Mouse (Mus musculus) neural tube, embryonic 14.5 days (tissue): Measurements from ENCODE around the gene Rnaseh2a. TPM values are rescaled to one million over a fixed set of nuclear protein-coding genes. Genes with fewer than 3 reads are reported as not detected.

ENCODE experiments used
- ATAC-seq: fragments of 200-750 bp; cut with Nextera tagmentation; 2 replicates; pipeline ENCODE4 v1.8.0; 2017; ENCODE audit warnings: low read depth, mild to moderate bottlenecking, moderate TSS enrichment, moderate library complexity
- H3K27ac ChIP-seq: fragments of 300-500 bp; sonication (generic); 2 replicates; pipeline ENCODE4 v1.5.1; 2014; ENCODE audit warnings: low read depth, mild to moderate bottlenecking, control low read depth, low read length, moderate library complexity, mixed read lengths
- H3K27me3 ChIP-seq: fragments of 300-500 bp; sonication (generic); 2 replicates; pipeline ENCODE4 v1.6.1; 2014; ENCODE audit warnings: low read length; ENCODE audit not compliant: control insufficient read depth, insufficient read depth
- H3K36me3 ChIP-seq: fragments of 300-500 bp; sonication (generic); 2 replicates; pipeline ENCODE4 v1.6.1; 2014; ENCODE audit warnings: low read length, mixed read lengths; ENCODE audit not compliant: control insufficient read depth, insufficient read depth
- H3K4me1 ChIP-seq: fragments of 300-500 bp; sonication (generic); 2 replicates; pipeline ENCODE4 v1.6.1; 2014; ENCODE audit warnings: low read length; ENCODE audit not compliant: control insufficient read depth, insufficient read depth
- H3K4me2 ChIP-seq: fragments of 300-500 bp; sonication (generic); 2 replicates; pipeline ENCODE4 v1.6.1; 2014; ENCODE audit warnings: mild to moderate bottlenecking, low read depth, low read length, control low read depth
- H3K4me3 ChIP-seq: fragments of 300-500 bp; sonication (generic); 2 replicates; pipeline ENCODE4 v1.5.1; 2014; ENCODE audit warnings: low read depth, low read length, control low read depth, mixed read lengths
- H3K9ac ChIP-seq: fragments of 300-500 bp; sonication (generic); replicated peaks from 2 replicates; pipeline ENCODE4 v1.6.1; 2014; ENCODE audit warnings: low read depth, mild to moderate bottlenecking, control low read depth, low read length, mixed read lengths
- H3K9me3 ChIP-seq: fragments of 300-500 bp; sonication (generic); 2 replicates; pipeline ENCODE4 v1.6.1; 2016; ENCODE audit warnings: low read length; ENCODE audit not compliant: control insufficient read depth
- WGBS: fragments of 180-500 bp; shearing (Covaris S2); extraction: QIAGEN DNeasy Blood & Tissue Kit; methylation state at CpG from one replicate; pipeline ENCODE4 v1.1.7; 2014; 5-methylcytosine and 5-hydroxymethylcytosine counted together
- polyA plus RNA-seq: library from polyadenylated mRNA; unstranded; fragments of >200 nt; fragmentation: Nextera tagmentation; extraction: Ambion mirVana; gene quantifications from 2 replicates; pipeline ENCODE4 v1.2.1, GENCODE M21; 2014

Rnaseh2a gene
- polyA plus RNA-seq: 45.7 and 48.0 TPM in 2 replicates

DNA sequence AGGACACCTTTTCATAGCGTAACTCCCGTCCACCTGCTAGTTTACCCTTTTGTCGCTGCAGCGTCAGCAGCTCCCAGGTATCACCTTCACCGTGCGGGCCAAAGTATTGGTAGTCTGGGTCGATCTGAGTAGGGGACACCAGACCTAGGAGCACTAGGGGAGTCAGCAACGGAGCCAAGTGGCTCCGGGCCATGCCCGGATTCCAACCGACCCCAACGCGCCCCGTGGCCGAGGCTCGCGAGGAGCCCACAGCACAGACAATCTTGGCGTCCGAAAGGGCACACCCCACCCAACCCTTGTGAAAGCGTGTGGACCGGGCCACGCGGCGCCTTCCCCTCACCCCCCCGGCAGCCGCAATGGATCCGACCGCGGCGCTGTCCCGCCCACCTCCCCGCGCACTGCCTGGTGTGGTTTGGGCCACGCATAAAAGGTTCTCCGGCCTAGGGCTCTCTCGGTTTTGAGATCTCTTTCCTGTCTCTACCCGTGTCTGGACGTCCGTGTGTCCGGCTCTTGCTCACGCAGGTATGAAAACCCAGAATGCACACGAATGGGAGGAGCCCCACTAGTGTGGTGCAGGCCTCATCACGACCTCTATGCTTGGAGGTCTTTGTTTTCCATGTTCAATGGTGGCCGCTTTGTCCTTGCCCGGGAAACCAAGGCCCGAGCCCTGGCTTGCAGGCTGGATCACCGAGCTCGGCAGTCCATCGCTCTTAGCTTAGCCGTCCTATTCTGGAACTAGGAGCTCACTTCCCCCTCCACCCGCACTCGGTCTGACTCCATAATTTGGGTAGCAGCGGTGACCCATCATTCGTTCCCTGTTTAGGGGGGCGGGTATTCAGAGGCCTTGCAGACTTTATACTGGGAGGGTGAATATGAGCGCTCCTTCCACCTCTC, at the start of gene Rnaseh2a, which contains the start of the genes Gm49661 and Prdx2:
TSS of gene Rnaseh2a (minus strand) at position 527 of the 894 bp plus-strand sequence.
TSS of gene Gm49661 (minus strand) at position 193 of the 894 bp plus-strand sequence.
TSS of gene Prdx2 (plus strand) at position 347 of the 894 bp plus-strand sequence.
- no peaks in the 10 kb centered on the region for H3K9me3 ChIP-seq
- peak; percentile 79 for ATAC-seq
- peak within 1 kb of the TSS; percentile 80 for H3K4me3 ChIP-seq
- peak within 1 kb of the TSS; percentile 74 for H3K27ac ChIP-seq
- H3K4me2 ChIP-seq: peak within 1 kb of the TSS; percentile 90
- peaks cover 24% of the 10 kb centered on the region for H3K4me1 ChIP-seq
- peak within 1 kb of the TSS; percentile 94 for H3K9ac ChIP-seq
- no peaks in the 10 kb centered on the region for H3K27me3 ChIP-seq
- WGBS: under 1% methylated on average over 56 of the region's 56 CpGs
- H3K36me3 ChIP-seq: peaks cover 24% of the 10 kb centered on the region

DNA sequence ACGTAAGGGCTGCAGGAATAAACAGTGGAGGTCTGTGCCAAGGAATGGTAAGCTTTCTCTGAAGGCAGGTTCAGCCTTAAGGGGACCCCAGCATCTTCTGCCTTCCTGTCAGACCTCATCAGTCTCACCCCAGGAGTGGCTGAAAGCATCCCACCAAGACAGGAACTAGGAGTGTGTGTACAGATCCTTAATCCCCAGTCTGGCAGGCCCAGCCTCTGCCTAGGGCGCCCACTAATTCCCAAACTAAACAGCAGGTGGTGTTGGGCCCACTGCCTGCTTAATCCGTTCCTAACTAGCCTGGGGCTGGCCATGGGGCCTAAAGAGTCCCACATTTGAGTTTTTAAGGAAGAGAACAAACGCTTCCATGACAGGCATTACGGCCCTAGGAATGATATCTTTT, 47.6 kb upstream of the Rnaseh2a start:
- H3K4me2 ChIP-seq: no peak overlapping the region
- no peak overlapping the region for H3K4me3 ChIP-seq
- H3K9me3 ChIP-seq: no peaks in the 10 kb centered on the region
- peaks cover 4% of the 10 kb centered on the region; the same call in 1 of the 2 replicates for H3K27me3 ChIP-seq
- no peak overlapping the region for H3K27ac ChIP-seq
- ATAC-seq: no peak
- peaks cover 35% of the 10 kb centered on the region for H3K36me3 ChIP-seq
- no peak overlapping the region for H3K9ac ChIP-seq
- H3K4me1 ChIP-seq: no peaks in the 10 kb centered on the region
- WGBS: 62% methylated on average over 5 of the region's 5 CpGs

DNA sequence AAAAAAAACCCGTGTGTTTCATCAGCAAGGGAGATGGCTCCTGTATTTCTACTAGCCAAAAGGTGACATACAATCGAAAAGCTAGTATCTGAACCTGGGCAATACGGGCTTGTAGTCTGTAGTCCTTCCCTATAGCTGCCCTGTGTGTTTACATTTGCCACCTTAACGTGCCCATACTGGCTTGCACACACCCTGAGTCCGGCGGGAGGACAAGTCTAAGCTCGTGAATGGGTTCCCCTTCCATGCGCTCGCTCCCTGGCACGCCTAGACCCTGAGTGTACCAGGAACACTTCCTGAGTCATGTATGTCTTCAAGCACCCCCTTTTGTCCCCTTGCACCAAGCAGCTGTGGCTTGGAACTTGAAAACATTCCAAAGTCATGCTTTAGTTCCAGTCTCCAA, 47.2 kb upstream of the Rnaseh2a start:
- Histone ChIP-seq H3K9me3 (no peaks in the 10 kb centered on the region), H3K4me3 (no peak overlapping the region)
- WGBS: 74% methylated on average over 10 of the region's 10 CpGs

GRCm38 (mm10) chr8:85014431-85014830, 44.9 kb upstream of the Rnaseh2a start, which contains the start of gene Best2:
Gene Best2, minus strand, starts transcription at chr8:85014531.
- Histone ChIP-seq H3K4me3 (peak within 1 kb of the TSS; percentile 30), H3K27me3 (peaks cover 8% of the 10 kb centered on the region; the same call in 1 of the 2 replicates), H3K4me2 (peak within 1 kb of the TSS; percentile 54), H3K4me1 (no peaks in the 10 kb centered on the region), H3K36me3 (peaks cover 23% of the 10 kb centered on the region), H3K9ac (peak within 1 kb of the TSS; percentile 50), H3K27ac (no peak within 1 kb of the TSS), H3K9me3 (no peaks in the 10 kb centered on the region)
- no peak for ATAC-seq
- 51% methylated on average over 2 of the region's 2 CpGs for WGBS

More for the DNA sequence above, 47.2 kb upstream of the Rnaseh2a start:
- ATAC-seq: no peak
- Histone ChIP-seq H3K36me3 (peaks cover 32% of the 10 kb centered on the region), H3K27me3 (peaks cover 4% of the 10 kb centered on the region; the same call in 1 of the 2 replicates), H3K27ac (no peak overlapping the region), H3K4me1 (no peaks in the 10 kb centered on the region), H3K4me2 (no peak overlapping the region), H3K9ac (no peak overlapping the region)

- ATAC-seq: peak; percentile 80
- no peaks in the 10 kb centered on the region for H3K4me1 ChIP-seq
- no peak overlapping the region for H3K27ac ChIP-seq
- peak overlapping the region; percentile 50 for H3K9ac ChIP-seq
- H3K27me3 ChIP-seq: peaks cover 8% of the 10 kb centered on the region; the same call in 1 of the 2 replicates
- H3K36me3 ChIP-seq: peaks cover 12% of the 10 kb centered on the region; the same call in 1 of the 2 replicates
- 5% methylated on average over 25 of the region's 26 CpGs for WGBS
- peak overlapping the region; percentile 54 for H3K4me2 ChIP-seq
- peak overlapping the region; percentile 30 for H3K4me3 ChIP-seq
- no peaks in the 10 kb centered on the region for H3K9me3 ChIP-seq
These were observed 43.8 kb upstream of the Rnaseh2a start for GRCm38 (mm10) chr8:85013230-85013840.

DNA sequence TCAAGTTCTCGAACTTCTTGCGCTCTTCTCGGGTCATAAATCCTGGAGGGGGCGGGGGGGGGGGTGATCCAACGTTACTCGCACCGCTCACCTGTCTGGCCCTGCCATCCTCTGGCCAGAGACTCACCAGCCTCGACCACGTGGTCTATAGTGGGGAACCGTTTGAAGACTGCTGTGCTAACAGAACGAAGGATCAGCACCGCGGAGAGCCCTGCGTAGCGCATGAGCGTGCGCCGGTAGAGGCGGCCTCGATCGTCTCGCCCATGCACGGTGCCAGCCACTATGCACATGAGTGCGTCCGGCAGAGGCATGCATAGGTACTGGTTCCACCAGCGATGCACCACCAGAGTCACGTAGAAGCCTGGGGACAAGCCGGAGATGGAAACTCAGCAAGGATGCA, 41.7 kb upstream of the Rnaseh2a start:
- ATAC-seq: no peak
- Histone ChIP-seq H3K4me1 (no peaks in the 10 kb centered on the region), H3K4me2 (no peak overlapping the region), H3K9me3 (no peaks in the 10 kb centered on the region), H3K4me3 (no peak overlapping the region), H3K27ac (no peak overlapping the region), H3K9ac (no peak overlapping the region), H3K36me3 (no peaks in the 10 kb centered on the region), H3K27me3 (peaks cover 8% of the 10 kb centered on the region; the same call in 1 of the 2 replicates)
- WGBS: 18% methylated on average over 28 of the region's 28 CpGs

GRCm38 (mm10) chr8:85007686-85008085, 38.1 kb upstream of the Rnaseh2a start:
- no peak overlapping the region for H3K9ac ChIP-seq
- H3K4me2 ChIP-seq: no peak overlapping the region
- WGBS: 11% methylated on average over 25 of the region's 25 CpGs
- H3K4me3 ChIP-seq: no peak overlapping the region
- no peaks in the 10 kb centered on the region for H3K4me1 ChIP-seq
- ATAC-seq: no peak
- no peak overlapping the region for H3K27ac ChIP-seq
- no peaks in the 10 kb centered on the region for H3K9me3 ChIP-seq
- 0 out of 2 replicates have a peak, but pooled peaks cover 2% of the 10 kb centered on the region for H3K36me3 ChIP-seq
- H3K27me3 ChIP-seq: peaks cover 4% of the 10 kb centered on the region; the same call in 1 of the 2 replicates

DNA sequence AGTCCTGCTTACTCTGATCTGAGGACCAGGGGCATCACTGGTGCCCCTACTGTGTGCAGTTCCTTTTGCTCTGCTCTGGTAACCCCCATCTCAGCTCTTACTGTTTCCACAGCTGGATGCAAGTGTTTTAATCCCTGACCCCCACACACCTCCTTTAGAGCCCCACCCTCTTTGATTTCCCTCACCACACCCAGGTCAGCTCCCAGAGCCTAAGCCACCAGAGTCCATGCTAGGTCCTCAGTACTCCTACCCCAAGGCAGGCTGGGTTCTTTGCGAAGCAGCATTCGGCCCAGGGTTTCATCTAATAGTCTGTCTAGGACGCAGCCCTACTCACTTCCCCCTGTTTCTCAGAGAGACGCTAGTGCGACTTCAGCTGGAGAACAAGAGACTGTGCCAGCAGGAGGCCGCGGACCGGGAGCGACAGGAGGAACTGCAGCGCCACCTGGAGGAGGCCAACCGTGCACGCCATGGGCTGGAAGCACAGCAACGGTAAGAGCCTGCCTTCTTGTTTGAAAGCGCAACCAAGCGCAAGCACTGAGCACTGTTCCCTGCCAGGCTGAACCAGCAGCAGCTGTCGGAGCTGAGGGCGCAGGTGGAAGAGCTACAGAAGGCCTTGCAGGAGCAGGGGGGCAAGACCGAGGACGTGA, 28.2 kb upstream of the Rnaseh2a start:
- WGBS: 2% methylated on average over 19 of the region's 19 CpGs
- no peak overlapping the region for H3K27ac ChIP-seq
- ATAC-seq: peak; percentile 82
- H3K4me1 ChIP-seq: no peaks in the 10 kb centered on the region
- H3K36me3 ChIP-seq: 0 out of 2 replicates have a peak, but pooled peaks cover 3% of the 10 kb centered on the region
- no peak overlapping the region for H3K9ac ChIP-seq
- no peaks in the 10 kb centered on the region for H3K9me3 ChIP-seq
- peak overlapping the region; percentile 17; the same call in 1 of the 2 replicates for H3K4me2 ChIP-seq
- H3K4me3 ChIP-seq: no peak overlapping the region
- H3K27me3 ChIP-seq: no peaks in the 10 kb centered on the region
